Mouse (Mus musculus) kidney, postnatal 10 days (tissue): ENCODE data around the gene Rftn1.

ENCODE experiments used
- DNase-seq: peaks from one replicate; pipeline ENCODE4 v3.0.0; 2021; ENCODE audit warnings: mixed read lengths

Gene Rftn1

DNA sequence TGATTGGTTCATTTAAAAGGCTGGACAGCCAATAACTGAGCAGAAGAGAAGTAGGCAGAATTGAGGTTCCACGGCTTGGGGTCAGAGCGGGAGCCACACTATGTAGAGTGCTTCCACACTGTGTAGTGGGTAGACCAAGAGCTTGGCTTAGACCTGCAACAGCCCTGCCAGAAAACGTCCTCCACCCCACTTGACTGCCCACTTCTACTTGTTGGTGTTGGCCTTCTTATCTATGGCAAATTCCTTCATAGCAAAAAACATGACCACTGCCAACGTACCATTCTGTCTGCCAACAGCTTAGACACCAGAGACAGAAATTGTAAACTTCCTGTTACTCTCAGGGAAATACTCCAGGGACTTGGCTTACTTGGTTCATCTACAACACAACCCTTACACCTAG, 127.8 kb downstream of the Rftn1 start:
- no peak for DNase-seq

DNA sequence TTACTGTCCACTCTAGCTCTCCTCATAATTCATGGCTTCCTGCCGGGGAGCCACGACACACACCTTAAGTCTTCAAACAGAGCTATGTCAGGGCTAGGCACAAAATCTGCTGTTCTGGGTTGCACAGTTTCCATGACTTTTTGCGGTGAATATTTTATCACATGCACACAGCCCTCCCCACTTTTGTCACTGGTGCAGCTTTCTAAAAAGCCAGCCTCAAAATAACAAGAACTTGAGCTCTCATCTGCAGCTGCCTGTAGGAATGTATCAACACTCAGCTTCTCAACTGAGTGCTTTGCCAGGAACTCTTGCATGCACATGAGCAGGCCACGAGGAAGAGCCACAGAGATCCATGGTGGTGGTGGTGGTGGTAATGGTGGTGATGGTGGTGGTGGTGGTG, 129.0 kb downstream of the Rftn1 start:
- no peak for DNase-seq

DNA sequence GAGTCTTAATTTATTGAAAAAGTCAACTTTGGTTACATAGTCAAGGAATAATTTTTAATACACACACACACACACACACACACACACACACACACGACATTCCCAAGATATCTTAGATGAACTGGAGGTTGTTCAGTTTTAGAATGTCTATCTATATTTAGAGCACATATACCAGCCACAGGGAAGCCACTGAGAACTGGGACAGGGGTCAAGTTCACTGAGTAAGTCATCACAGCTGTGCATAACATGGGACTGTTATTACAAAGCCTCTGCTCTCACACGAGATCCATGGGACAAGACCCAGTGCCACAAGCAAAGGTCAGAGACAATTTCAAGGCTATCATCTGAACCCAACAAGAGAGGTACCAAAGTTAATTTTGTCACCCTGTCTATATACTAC, 130.3 kb downstream of the Rftn1 start:
- no peak for DNase-seq

DNA sequence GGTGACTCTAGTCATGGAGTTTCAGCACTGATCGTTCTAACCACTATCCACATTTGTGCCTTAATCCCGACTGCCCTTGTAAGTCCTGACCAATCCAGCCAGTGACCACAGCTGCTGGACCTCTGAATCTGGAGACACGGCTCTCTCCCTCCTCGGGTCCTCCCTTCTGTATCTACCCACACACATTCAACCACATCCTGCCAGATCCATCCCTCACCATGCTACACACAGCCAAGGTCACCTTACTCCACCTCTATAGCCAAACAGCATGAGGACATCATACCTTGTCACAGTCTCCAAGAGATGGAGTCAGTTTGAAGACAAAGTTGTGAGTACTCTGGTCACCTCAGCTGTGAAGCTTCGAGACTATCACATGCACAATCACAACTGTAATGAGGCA, 131.1 kb downstream of the Rftn1 start:
- DNase-seq, result no peak

DNA sequence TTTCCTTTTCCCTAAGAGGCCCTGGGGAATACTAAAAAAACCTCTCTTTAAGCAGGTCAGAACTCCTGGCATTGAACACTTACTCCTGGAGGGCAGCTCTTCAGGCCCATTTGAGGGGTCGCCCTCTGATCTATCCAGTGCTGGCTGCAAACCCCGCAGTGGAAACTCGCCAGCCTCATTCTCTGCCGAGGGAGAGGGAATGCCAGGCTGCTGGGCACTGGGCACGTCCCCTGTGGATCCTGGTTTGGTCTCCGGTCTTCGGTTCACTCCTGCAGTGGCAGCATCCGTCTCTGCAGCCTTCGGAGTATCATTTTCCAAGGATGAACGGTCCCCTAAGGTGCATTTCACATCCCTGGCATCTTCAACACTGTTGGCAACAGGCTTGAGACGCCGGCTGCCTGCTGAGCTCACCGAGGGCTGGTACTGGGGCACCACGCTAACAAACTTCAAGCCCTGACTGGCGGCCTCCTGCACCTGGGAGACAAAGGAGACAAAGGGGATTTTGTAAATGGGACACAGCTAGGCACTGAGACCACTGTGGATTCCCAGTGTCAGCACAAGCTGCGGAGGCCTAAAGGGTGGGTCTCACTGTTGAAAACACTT, 135.2 kb downstream of the Rftn1 start:
- DNase-seq, result no peak

DNA sequence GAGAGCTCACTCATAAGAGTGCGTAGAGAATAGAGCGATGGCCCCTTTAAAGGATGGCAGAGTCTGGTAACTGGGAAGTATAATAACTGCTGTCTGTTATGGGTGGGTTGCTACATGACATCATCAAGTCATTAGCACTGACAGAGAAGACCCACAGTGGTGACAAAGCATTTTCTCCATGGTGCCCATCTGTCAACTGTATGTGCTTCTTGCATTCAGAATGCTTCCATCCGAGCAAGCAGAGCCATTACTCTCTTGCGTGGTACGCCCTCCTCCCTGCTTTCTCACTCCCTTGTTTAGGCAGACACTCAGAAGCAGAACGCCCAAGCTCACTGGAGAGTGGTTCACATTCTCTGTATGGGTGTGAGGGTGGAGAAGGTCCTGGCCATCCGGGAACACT, 135.9 kb downstream of the Rftn1 start:
- no peak for DNase-seq

DNA sequence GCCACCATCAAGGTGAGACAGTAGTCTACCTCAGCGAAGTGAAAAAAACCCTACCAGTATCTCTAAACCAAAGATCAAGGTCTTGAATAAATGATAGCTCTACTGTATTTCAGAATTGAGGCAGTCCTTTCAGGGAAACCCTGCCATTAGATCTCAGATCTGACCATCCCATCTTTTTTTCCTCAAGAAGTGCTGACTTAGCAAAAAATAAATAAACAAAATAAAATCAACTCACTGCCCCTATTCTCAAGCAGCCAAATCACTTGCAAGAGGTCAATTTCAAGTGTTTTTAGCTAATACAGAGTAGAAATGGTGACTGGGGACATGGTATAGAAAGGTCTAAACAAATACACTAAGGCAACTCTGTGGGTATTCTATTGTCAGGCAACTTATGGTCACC, 136.5 kb downstream of the Rftn1 start:
- no peak for DNase-seq

DNA sequence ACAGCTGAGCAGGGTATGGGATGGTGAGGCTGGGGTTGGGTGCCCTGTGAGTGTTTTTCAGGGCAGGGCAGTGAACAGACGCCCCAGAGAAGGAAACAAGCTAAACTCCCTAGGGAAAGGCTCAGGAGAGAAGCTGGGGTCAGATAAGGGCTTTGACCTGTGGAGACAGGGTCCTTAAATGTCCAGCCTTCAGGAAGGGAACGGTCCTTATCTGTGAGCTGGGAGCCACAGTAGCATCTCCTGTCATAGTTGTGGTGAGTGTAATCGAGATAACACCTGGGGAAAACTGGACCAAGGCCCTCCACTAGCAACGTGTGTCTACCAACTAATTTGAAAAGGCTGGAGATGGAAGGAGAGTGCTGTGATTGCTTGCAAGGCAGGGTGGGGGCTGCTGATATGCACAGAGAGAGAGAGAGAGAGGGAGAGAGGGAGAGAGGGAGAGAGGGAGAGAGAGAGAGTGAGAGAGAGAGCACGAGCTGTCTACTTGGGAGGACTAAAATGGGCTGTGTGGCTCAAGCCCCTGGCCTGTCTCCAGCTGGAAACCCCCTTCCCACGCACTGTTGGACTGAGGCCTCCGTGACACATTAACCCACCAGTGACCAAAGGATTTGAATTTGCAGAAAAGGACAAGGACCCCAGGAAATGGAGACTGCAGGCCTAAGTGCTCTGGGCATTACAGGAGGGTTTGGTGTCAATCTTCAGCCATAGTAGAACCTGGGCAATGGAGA, 137.6 kb downstream of the Rftn1 start:
- DNase-seq, result no peak

DNA sequence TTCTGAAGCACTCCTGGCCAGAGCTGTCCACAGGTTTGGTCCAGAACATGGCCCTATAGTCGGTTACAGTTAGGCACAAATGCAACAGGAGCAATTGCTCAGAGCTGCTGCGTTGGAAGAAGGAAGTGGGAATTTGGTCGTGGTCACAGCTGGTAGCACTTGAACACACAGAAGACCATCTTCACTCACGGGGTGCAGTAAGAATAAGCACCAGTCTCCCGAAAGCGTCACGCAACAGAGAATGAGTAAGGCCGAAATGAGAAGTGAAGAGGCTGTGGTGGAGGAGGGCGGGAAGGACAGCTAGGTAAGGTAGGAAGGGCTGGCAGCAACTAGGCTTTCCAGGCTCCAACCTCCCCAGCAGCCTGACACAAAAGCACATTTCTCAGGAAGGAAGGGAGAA, 140.0 kb downstream of the Rftn1 start:
- DNase-seq, result no peak

DNA sequence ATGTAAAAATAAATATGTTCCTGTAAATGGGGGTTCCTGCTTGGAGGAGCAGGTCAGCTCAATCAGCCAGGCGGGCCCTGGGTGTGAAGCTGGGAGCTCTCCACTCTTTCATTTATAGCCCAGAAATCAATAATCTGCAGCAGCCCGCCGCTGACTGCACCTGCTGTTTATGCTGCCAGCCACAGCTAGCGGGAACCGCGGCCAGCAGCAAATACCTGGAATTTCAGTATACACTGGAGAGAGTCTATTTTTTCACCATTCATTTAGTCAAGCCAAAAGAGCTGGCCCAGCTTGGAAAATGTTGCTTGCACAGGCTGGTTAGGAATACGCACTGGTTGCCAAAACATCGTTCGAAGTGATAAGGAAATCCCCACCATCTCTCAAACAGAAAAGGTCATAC, 142.3 kb downstream of the Rftn1 start:
- DNase-seq, result no peak

DNA sequence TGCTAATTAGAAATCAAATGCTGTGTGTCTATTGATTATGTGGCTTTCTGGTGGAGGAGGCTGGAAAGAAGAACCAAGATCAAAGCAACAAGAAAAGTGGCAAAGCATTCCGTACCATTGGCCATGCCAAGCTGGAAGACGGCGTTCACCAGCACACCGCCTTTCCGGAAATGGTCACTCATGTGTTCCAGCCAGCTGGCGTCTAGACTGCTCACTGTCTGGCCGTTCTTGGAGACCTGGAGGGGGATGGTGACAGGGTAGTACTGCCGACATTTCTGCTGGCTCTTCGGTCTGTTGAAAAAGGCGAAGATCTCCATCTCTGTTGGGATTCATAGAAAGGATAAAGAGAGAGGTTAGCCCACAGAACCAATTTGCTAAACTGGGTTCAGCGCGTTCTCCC, 143.3 kb downstream of the Rftn1 start:
- no peak for DNase-seq

DNA sequence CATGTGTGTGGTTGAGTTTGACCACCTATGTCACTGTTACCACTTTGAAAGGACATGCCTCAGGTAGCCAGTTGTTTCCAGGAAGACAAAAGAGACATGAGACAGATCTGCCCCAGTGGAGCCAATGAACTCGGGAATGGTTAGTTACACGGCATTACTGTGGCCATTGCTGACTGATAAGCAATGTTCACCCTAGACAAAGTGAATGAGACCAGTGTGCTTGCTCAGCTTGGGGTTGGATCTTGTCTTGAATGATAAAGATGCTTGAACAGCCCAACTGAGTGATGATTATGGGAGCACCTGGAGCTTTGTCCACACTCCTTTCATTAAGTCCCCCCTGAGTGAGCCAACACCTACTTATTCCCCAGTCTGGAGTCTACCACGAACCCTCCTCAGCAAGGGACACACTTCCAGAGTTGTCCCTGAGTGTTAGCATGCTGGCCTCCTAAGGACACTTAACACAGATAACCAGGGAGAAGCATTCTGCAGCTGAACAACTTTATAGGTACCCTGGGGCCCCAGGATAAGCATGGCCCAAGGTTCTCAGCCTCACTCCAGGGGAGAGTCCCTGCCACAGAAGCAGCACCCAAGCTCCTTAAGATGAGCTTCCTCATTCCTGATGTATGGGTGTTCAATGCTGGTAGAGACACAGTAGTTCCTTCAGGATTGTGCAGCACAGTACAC, 149.6 kb downstream of the Rftn1 start:
- DNase-seq, result no peak

DNA sequence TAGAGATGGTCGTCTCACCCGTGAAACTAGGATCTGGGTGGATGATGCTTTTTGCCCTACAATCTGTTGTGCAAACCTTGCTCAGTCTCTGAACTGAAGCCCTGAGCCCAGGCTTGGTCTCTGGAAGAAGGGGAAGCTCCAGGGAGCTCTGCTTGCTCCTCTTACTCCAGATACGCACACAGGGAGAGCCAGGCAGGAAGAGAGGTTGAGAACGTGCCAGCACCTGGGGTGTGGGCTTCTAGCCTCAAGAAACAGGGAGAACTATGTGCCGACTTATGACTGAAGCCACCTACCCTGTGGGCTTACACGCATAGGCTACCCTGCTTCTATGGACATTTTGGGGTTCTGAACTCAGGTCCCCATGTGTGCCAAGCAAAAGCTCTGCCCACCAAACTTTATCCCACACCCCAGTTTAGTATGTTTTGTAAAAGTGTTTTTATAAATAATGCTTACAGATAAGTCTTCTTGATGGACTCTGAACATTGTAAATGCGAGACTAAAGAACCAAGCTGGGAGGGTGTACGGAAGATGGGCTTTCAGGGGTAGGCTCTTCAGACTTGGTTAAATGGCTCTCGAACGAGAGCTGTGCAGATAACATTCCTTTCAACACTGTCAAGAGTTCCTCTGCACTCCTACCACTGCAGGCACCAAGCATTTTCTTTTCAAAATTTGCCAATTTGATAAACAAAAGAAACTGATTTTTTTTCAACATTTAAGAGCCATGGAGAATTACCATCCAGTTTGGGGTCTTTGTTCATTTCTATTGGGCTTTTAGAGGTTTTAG, 152.4 kb downstream of the Rftn1 start:
- DNase-seq, result no peak

DNA sequence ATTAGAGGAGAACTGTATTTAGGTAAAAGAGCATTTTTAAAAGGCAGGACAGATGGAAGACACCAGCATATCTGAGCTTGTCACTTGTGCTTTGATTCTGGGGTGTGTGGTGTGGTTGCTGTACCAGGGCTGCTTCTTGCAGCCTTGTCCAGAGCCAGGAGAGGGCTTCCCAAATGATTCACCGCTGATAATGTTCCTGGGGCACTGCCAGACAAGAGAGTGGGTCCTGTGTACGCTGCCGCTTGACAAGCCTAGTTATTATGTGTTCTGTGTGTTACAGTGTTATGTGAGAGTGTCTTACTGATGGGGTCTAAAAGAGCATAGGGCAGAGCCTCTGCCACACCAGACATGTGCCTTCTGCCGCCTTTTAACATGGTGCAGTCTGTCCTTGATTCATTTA, 153.1 kb downstream of the Rftn1 start:
- no peak for DNase-seq

DNA sequence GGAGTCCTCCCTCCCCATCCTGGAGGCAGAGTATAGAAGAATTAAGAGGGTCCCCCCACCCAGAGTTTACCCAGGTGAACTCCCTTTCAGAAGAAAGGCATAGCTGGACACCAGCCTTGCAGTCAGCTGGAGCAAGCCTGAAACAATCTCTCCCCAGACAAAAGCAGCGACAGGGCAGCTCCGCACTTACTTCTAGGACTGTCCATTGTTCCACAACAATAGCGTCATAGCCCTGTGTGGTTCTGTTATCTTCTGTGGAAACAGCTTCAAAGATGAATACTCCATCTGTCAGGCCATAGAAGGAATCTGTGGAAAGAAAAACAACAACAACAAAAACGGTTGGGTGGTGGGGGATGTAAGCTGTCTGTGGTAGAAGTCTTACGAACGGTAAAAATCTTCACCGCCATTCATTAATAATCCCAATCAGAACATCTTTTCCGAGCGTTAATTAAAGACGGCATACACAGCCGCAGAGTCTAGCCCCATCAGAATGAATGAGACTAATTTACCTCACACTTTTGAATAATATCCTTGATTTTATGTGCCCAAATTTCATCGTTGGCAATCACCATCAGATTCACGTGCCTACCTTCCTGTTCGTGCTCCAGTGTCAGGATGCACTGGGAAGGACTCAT, 153.6 kb downstream of the Rftn1 start:
- DNase-seq, result no peak

DNA sequence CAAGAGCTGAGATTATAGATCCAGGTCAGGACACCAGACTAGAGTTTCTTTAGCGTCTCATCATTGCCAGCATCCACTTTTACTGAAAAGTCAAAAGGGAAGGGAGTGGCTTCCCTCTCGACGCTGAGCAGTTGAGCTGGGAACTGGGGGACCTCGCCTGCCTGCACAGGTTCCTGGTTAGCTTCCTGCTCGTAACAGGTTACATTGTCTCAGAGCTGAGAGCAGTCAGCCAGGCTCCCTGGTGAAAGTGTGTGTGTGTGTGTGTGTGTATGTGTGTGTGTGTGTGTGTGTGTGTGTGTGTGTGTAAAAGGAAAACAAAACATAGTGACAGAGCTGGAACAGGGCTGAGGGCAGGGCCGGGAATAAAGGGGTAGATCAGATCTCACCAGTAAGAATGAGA, 156.8 kb downstream of the Rftn1 start:
- DNase-seq, result no peak

DNA sequence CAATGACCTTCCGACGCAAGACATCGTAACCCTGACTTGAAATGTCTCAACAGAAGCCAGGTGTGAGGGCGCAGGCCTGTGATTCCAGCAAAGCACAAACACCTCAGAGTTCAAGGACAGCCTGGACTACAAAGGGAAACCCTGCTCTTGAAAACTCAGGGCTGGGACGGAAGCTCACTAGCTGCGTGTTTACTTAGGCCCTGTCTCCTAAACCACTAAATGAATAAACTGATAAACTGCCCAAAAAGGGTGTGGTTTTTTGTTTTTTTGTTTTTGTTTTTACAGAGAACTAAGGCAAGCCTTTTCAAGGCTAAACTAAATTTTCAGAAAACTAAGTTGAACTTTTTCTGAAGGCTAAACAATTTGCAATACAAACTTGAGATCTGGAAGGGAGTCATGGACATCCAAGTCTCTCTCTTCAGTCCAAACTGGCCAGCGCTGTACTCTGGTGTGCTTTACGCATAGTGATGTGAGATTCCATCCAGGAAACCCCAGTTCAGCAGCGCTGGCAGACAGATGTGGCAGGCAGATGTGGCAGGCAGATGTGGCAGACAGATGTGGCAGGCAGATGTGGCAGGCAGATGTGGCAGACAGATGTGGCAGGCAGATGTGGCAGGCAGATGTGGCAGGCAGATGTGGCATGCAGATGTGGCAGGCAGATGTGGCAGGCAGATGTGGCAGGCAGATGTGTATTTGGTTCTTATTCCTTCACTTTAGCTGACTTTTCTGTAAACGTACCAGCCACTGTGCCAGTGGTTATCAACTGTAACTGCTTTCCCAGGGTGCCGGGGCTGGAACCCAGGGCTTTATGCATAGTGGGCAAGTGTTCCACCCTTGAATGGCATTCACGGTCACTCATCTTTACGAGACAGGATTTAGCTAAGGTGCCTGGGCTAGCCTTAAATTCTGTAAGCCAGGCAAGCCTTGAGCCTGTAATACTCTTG, 158.7 kb downstream of the Rftn1 start:
- no peak for DNase-seq

DNA sequence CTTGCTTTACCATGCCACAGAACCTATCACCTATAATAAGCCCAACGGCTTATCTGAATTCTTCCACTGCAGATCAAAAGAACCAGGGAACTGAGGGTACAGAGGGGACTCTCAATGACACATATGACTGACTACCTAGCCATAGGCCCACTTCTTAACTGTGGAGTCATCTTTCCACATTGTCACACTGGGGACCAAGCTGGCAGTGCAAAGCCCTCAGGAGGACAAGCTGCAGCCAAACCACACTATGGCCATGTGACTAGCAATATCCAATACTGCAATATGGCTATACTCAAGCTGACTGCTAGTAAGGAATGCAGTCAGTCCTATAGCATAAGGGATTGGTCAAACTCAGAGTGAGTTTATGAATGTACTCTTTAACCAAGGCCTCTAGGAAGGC, 164.8 kb downstream of the Rftn1 start:
- no peak for DNase-seq

DNA sequence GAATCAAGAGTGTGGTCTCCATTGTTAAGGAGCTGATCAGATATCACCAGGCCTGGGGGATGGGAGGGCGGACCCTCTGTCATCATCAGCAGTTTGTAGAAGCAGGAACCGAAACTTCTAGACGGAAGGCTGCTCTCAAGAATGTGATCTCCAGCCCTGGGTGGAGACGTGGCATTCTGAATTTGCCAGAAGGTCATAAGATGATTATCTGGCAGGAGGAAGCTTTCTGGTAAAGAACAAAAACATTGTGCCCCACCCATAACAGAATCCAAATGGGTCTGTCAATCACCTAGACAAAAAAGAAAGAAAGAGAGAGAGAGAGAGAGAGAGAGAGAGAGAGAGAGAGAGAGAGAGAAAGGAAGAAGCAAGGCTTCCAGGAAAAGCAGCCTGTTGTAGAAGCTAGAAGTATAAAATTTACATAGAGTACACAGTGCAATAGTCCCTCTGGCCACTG, 165.3 kb downstream of the Rftn1 start:
- DNase-seq, result no peak

DNA sequence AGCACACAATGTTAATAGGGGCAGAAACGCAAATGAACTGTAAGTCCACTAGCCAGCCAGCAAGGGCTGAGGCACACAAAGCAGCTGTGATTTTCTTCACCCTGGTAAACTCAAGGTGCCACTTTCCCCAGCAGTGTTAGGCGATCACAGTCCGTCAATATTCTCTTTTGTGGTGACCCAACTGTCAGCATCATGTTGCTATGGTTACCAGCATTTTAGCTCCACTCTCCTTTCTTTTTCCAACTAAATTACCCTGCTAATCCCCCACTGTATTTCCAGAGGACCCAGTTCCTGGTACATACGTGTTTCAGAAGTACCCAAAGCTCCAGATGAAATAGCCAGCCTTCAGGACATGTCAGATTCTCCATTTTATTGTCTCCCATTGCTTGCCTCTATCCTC, 169.1 kb downstream of the Rftn1 start:
- no peak for DNase-seq

DNA sequence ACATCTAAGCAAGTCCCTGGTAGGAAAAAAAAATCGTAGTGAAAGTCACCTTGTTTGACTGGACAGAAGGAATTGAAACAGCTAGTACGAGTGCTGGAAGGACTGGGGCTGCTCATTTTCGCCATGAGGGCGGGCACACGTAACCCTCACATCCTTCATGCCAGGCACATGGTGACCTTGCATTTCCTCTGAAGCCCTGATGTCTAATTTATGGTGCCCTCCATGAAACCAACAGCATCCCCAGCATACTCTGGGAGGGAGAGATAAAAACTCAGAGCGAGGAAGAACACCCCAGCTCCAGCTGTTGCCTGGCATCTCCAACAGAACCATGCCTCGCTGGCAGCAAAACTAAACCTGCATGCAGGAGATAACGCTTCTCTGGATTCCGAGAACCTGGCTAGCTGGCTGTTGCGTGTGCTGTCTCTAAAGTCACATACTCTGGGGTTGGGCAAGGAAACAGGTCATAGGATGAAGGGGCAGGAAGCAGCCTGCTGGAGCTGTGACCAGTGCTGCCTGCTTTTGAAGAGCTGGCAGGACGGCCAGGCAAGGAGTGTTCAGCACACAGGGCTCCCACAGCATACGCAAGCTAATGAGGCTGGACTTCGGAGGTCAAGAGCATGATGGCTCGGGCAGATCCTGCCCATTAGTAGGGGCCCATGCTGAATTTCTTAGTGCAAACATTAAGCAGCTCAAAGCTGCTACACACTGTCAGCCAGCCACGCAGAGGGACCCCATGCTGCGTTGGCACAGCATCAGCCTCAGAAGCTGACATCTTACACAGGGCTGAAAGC, 170.1 kb downstream of the Rftn1 start:
- DNase-seq, result peak; percentile 14
